In the genomic region with DNA sequence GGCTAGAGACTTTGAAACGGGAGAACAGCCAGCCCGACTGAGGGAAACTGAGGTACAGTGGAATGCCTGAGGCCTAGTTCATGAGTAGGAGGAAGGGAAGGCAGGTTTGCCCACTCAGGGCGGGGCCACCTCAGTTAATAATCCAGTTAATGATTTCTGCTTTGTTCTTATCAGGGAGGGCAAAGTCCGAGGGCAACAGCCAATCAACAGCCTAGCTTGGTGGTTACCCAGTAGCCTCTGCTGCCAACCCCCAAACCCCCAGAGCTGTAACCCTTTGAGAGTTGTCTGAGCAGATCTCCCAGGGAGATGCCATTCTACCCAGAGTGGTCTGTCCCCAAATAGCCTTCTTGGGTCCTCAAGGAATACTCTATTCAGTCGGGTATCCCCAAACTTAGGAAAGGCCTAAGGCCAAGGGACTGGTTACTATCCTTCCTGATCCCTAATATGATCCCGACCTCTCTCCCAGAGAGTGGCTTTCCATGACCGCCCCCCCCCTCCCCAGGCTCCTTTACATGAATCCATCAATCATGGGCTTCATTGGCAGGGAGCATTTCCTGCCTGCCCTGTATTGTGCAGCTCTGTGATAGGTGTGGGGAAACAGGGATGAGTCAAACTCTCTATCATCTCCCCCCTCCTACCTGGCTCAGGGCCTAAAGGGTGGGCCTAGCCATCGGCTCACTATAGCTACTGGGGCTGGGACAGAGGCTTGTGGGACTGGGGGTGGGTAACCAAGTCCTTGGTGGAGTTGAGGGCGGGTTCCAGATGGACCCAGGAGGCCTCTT, we compare ENCODE assay signal across 17 mouse cellular contexts. TPM values are rescaled to one million over a fixed set of nuclear protein-coding genes. Genes with fewer than 3 reads are reported as not detected.
DNase-seq lines count a peak whose midpoint lies in the region; ATAC-seq and TF ChIP-seq lines count a peak whose summit lies in the region.
"Had no signal": no experiment of that assay in that cellular context is flagged by ENCODE, and none has a peak within 500 bp of the region (broad histone marks: within the 10 kb centered on the region; RNA-seq: fewer than 3 reads in every experiment).

No protein-coding gene starts in this region.

- no peak for TF ChIP-seq CTCF in liver, adult 2 months (IDR thresholded peaks at IDR 0.05; ENCODE audit: low read depth, low read length)

- no peaks in the 10 kb centered on the region for H3K9me3 ChIP-seq in intestine, embryonic 14.5 days (ENCODE audit: control insufficient read depth, low read length)
- H3K9me3 ChIP-seq in stomach, embryonic 14.5 days (ENCODE audit: control insufficient read depth, low read depth, low read length): no peaks in the 10 kb centered on the region
- H3K9me3 ChIP-seq: embryonic facial prominence, embryonic 12.5 days; heart, embryonic 15.5 days had no signal

- WGBS in intestine, embryonic 14.5 days: 63% methylated on average over 9 of the region's 9 CpGs
- 21% methylated on average over 9 of the region's 9 CpGs for WGBS in liver, adult 2 months
- WGBS in stomach, embryonic 14.5 days: 56% methylated on average over 9 of the region's 9 CpGs

- peak overlapping the region; percentile 16 for H3K4me2 ChIP-seq in intestine, embryonic 14.5 days (ENCODE audit: low read length)
- H3K4me2 ChIP-seq in stomach, embryonic 14.5 days (replicated peaks; ENCODE audit: low read depth, low read length): no peak overlapping the region; the same call in 1 of the 2 replicates
- H3K4me2 ChIP-seq: embryonic facial prominence, embryonic 12.5 days; heart, embryonic 15.5 days had no signal

- H3K4me3 ChIP-seq in intestine, embryonic 14.5 days (ENCODE audit: low read depth, low read length): no peak overlapping the region
- H3K4me3 ChIP-seq in liver, adult 2 months (ENCODE audit: insufficient read depth, low read depth, low read length): peak overlapping the region; percentile 5; the same call in 1 of the 2 replicates
- no peak overlapping the region for H3K4me3 ChIP-seq in stomach, embryonic 14.5 days (ENCODE audit: low read depth, low read length)
- H3K4me3 ChIP-seq: embryonic facial prominence, embryonic 12.5 days; heart, embryonic 15.5 days; hindbrain, embryonic 10.5 days had no signal

- no peak overlapping the region for H3K9ac ChIP-seq in intestine, embryonic 14.5 days (ENCODE audit: low read length)
- peak overlapping the region; percentile 32 for H3K9ac ChIP-seq in liver, adult 2 months (ENCODE audit: low read depth, low read length)
- no peak overlapping the region for H3K9ac ChIP-seq in stomach, embryonic 14.5 days (replicated peaks; ENCODE audit: low read depth, low read length)
- H3K9ac ChIP-seq: embryonic facial prominence, embryonic 12.5 days; heart, embryonic 15.5 days had no signal

- H3K4me1 ChIP-seq in intestine, embryonic 14.5 days (replicated peaks; ENCODE audit: control insufficient read depth, insufficient read depth, low read length): peaks cover 38% of the 10 kb centered on the region
- H3K4me1 ChIP-seq in liver, adult 2 months (ENCODE audit: control insufficient read depth, insufficient read depth, low read length): peaks cover 31% of the 10 kb centered on the region
- peaks cover 29% of the 10 kb centered on the region for H3K4me1 ChIP-seq in stomach, embryonic 14.5 days (ENCODE audit: control insufficient read depth, insufficient read depth, low read length)

- no peak for TF ChIP-seq POLR2A in liver, adult 2 months (IDR thresholded peaks at IDR 0.05; ENCODE audit: extremely low read depth, insufficient read depth, low read length)

- peaks cover 37% of the 10 kb centered on the region for H3K79me2 ChIP-seq in liver, adult 2 months (ENCODE audit: control insufficient read depth, insufficient read depth, low read length)

- peak; percentile 65 for ATAC-seq in intestine, embryonic 14.5 days (replicated peaks; ENCODE audit: low FRiP score, low TSS enrichment, low read depth)
- peak; percentile 56 for ATAC-seq in stomach, embryonic 14.5 days (ENCODE audit: insufficient number of reproducible peaks, insufficient read depth, low FRiP score, low read depth)
- ATAC-seq: activated CD4-positive, CD25-positive, alpha-beta regulatory T cell, adult 4 months had no signal

- DNase-seq in intestine, embryonic 14.5 days (ENCODE audit: low spot score): peak; percentile 65
- peak; percentile 71 to 76 for DNase-seq in kidney, adult 8-10 months
- DNase-seq in liver, adult 2 months (ENCODE audit: extremely low read depth, low read depth, low spot score): peak; percentile 93
- no peak for DNase-seq in layer of hippocampus, adult 9-11 months
- DNase-seq in MN1 (ENCODE audit: low spot score): no peak
- no peak for DNase-seq in thymus, postnatal 4 days
- DNase-seq: adrenal gland, postnatal 36 days; gastrocnemius, postnatal 25 days; lung, adult 2 months; midbrain, embryonic 14.5 days; right cerebral cortex, postnatal 14 days; thymus, adult 2 months had no signal

- H3K36me3 ChIP-seq in intestine, embryonic 14.5 days (ENCODE audit: control insufficient read depth, insufficient read depth, low read length): 0 out of 2 replicates have a peak, but pooled peaks cover 3% of the 10 kb centered on the region
- no peaks in the 10 kb centered on the region for H3K36me3 ChIP-seq in liver, adult 2 months (ENCODE audit: control insufficient read depth, insufficient read depth, low read length)
- H3K36me3 ChIP-seq in stomach, embryonic 14.5 days (ENCODE audit: control insufficient read depth, insufficient read depth, low read length): no peaks in the 10 kb centered on the region
- H3K36me3 ChIP-seq: embryonic facial prominence, embryonic 12.5 days; heart, embryonic 15.5 days; hindbrain, embryonic 10.5 days had no signal

- 0 out of 2 replicates have a peak overlapping the region, but pooled peaks have one; percentile 29 for H3K27ac ChIP-seq in intestine, embryonic 14.5 days (ENCODE audit: low read depth)
- peak overlapping the region; percentile 93 for H3K27ac ChIP-seq in liver, adult 2 months (replicated peaks; ENCODE audit: insufficient read depth, low read depth, low read length)
- peak overlapping the region; percentile 34; the same call in 1 of the 2 replicates for H3K27ac ChIP-seq in stomach, embryonic 14.5 days (ENCODE audit: low read length)
- H3K27ac ChIP-seq: embryonic facial prominence, embryonic 12.5 days; heart, embryonic 15.5 days; hindbrain, embryonic 10.5 days had no signal

- H3K27me3 ChIP-seq in intestine, embryonic 14.5 days (replicated peaks; ENCODE audit: control insufficient read depth, insufficient read depth, low read length): no peaks in the 10 kb centered on the region
- no peaks in the 10 kb centered on the region for H3K27me3 ChIP-seq in liver, adult 2 months (ENCODE audit: control insufficient read depth, insufficient read depth, low read length)
- no peaks in the 10 kb centered on the region for H3K27me3 ChIP-seq in stomach, embryonic 14.5 days (ENCODE audit: control insufficient read depth, insufficient read depth, low read length)

RNA-seq across cellular contexts. Expression of a gene that starts 4.6 kb away (rescaled TPM):
- polyA plus RNA-seq in intestine, embryonic 14.5 days (2014; fragmentation: Nextera tagmentation; extraction: Ambion mirVana): 26.0 and 26.3 TPM in 2 replicates
- 3.0 and 5.3 TPM in 2 replicates for total RNA-seq in liver, adult 2 months (2014; rRNA removed)
- polyA plus RNA-seq in liver, adult 2 months (2012; rRNA removed): 23.4 and 31.4 TPM in 2 replicates
- 27.6 and 28.4 TPM in 2 replicates for polyA plus RNA-seq in stomach, embryonic 14.5 days (2014; fragmentation: Nextera tagmentation; extraction: Ambion mirVana)
- total RNA-seq: gastrocnemius, postnatal 25 days had no signal

RNA-seq across cellular contexts. Expression of a gene that starts 32.0 kb away (rescaled TPM):
- 93.8 and 95.6 TPM in 2 replicates for polyA plus RNA-seq in intestine, embryonic 14.5 days (2014; fragmentation: Nextera tagmentation; extraction: Ambion mirVana)
- 3.0 and 4.6 TPM in 2 replicates for total RNA-seq in liver, adult 2 months (2014; rRNA removed)
- 2.3 and 2.5 TPM in 2 replicates for polyA plus RNA-seq in liver, adult 2 months (2012; rRNA removed)
- 65.1 and 70.4 TPM in 2 replicates for polyA plus RNA-seq in stomach, embryonic 14.5 days (2014; fragmentation: Nextera tagmentation; extraction: Ambion mirVana)

RNA-seq across cellular contexts. Expression of a gene that starts 32.2 kb away (rescaled TPM):
- 462 and 499 TPM in 2 replicates for polyA plus RNA-seq in intestine, embryonic 14.5 days (2014; fragmentation: Nextera tagmentation; extraction: Ambion mirVana)
- total RNA-seq in liver, adult 2 months (2014; rRNA removed): 41.1 and 63.0 TPM in 2 replicates
- 80.0 and 133 TPM in 2 replicates for polyA plus RNA-seq in liver, adult 2 months (2012; rRNA removed)
- polyA plus RNA-seq in stomach, embryonic 14.5 days (2014; fragmentation: Nextera tagmentation; extraction: Ambion mirVana): 453 and 489 TPM in 2 replicates

RNA-seq across cellular contexts. Expression of a gene that starts 53.3 kb away (rescaled TPM):
- polyA plus RNA-seq in intestine, embryonic 14.5 days (2014; fragmentation: Nextera tagmentation; extraction: Ambion mirVana): 134 and 142 TPM in 2 replicates
- total RNA-seq in liver, adult 2 months (2014; rRNA removed): 238 and 300 TPM in 2 replicates
- polyA plus RNA-seq in liver, adult 2 months (2012; rRNA removed): 297 and 352 TPM in 2 replicates
- 112 and 114 TPM in 2 replicates for polyA plus RNA-seq in stomach, embryonic 14.5 days (2014; fragmentation: Nextera tagmentation; extraction: Ambion mirVana)

Comparison
In these comparisons a context has a peak if more than half of its experiments do, and no peak if none do; other contexts are left out.
1. DNase-seq: peak in intestine, embryonic 14.5 days (single experiment), kidney, adult 8-10 months (2 of 2) and liver, adult 2 months (single experiment); none in layer of hippocampus, adult 9-11 months (single experiment), MN1 (single experiment) and thymus, postnatal 4 days (single experiment).
2. H3K27ac ChIP-seq: peak in every context shown above with its lines; median percentile 93 in liver, adult 2 months; 34 in stomach, embryonic 14.5 days; 29 in intestine, embryonic 14.5 days.
3. RNA of a gene that starts 32.0 kb away (polyA plus RNA-seq): 93.8 to 95.6 TPM in intestine, embryonic 14.5 days and 65.1 to 70.4 TPM in stomach, embryonic 14.5 days; 2.3 to 2.5 TPM in liver, adult 2 months; every median in the first group is over 10 times any median in the second.